Mouse (Mus musculus) lung, adult 10 weeks (tissue): Measurements from ENCODE around the gene Nr1i3. TPM values are rescaled to one million over a fixed set of nuclear protein-coding genes. Genes with fewer than 3 reads are reported as not detected.

Source experiments
- polyA plus RNA-seq: library from polyadenylated mRNA; stranded (reverse); fragments of 350-450 nt; fragmentation: Illumina TruSeq; extraction: RNeasy Lipid Tissue Mini Kit (QIAGEN cat#74804); gene quantifications from one replicate; pipeline ENCODE4 v1.2.3, GENCODE M21; 2014; ENCODE audit warnings: low read depth, low replicate concordance; ENCODE audit not compliant: insufficient read depth

The Nr1i3 gene
- 0.08 TPM for polyA plus RNA-seq

GRCm38 (mm10) chr1:171213801-171214496 is at the start of gene Nr1i3:
Nr1i3 (plus strand) TSS chr1:171213970.

GRCm38 (mm10) chr1:171195887-171196397 is 17.8 kb upstream of the Nr1i3 start, which contains the start of gene Pcp4l1:
Pcp4l1 (minus strand) TSS chr1:171196268.

GRCm38 (mm10) chr1:171222238-171223155 is 8.7 kb downstream of the Nr1i3 start, which contains the start of gene Tomm40l:
Tomm40l (minus strand) TSS chr1:171222514.

GRCm38 (mm10) chr1:171224857-171225256 is 11.1 kb downstream of the Nr1i3 start, which contains the start of gene Apoa2:
Apoa2 (plus strand) TSS chr1:171225054.

GRCm38 (mm10) chr1:171234126-171234525 is 20.4 kb downstream of the Nr1i3 start, which contains the start of gene Fcer1g:
Fcer1g (minus strand) TSS chr1:171234365.

GRCm38 (mm10) chr1:171249913-171250600 is 36.3 kb downstream of the Nr1i3 start, which contains the start of gene Adamts4:
Adamts4 (plus strand) TSS chr1:171250421.

GRCm38 (mm10) chr1:171250680-171251593 is 37.2 kb downstream of the Nr1i3 start, which contains the start of gene Ndufs2:
Ndufs2 (minus strand) TSS chr1:171251388.

GRCm38 (mm10) chr1:171269848-171270572 is 56.2 kb downstream of the Nr1i3 start, which contains the start of gene B4galt3:
B4galt3 (plus strand) TSS chr1:171270328.

Other genes with a start within 250 kb of the Nr1i3 start
- gene Fcgr2b, start 237.4 kb upstream of the Nr1i3 start, polyA plus RNA-seq: 25.8 TPM
- gene Fcgr4, start 195.1 kb upstream of the Nr1i3 start, polyA plus RNA-seq: 11.0 TPM
- gene Fcgr3, start 149.0 kb upstream of the Nr1i3 start, polyA plus RNA-seq: 45.4 TPM
- 47.9 TPM for gene Cfap126, start 100.1 kb upstream of the Nr1i3 start, polyA plus RNA-seq
- 105 TPM for gene Sdhc, start 63.4 kb upstream of the Nr1i3 start, polyA plus RNA-seq
- 6.1 TPM for gene Mpz, start 63.3 kb upstream of the Nr1i3 start, polyA plus RNA-seq
- gene Pcp4l1, start 17.7 kb upstream of the Nr1i3 start, polyA plus RNA-seq: 93.6 TPM
- 41.1 TPM for gene Tomm40l, start 8.5 kb downstream of the Nr1i3 start, polyA plus RNA-seq
- 2.2 TPM for gene Apoa2, start 11.1 kb downstream of the Nr1i3 start, polyA plus RNA-seq
- gene Fcer1g, start 20.4 kb downstream of the Nr1i3 start, polyA plus RNA-seq: 156 TPM
- gene Adamts4, start 36.5 kb downstream of the Nr1i3 start, polyA plus RNA-seq: 0.31 TPM
- gene Ndufs2, start 37.4 kb downstream of the Nr1i3 start, polyA plus RNA-seq: 133 TPM
- 23.0 TPM for gene B4galt3, start 56.4 kb downstream of the Nr1i3 start, polyA plus RNA-seq
- 20.3 TPM for gene Ppox, start 67.2 kb downstream of the Nr1i3 start, polyA plus RNA-seq
- gene Usp21, start 74.0 kb downstream of the Nr1i3 start, polyA plus RNA-seq: 24.7 TPM
- 102 TPM for gene Ufc1, start 81.1 kb downstream of the Nr1i3 start, polyA plus RNA-seq
- 26.5 TPM for gene Dedd, start 115.2 kb downstream of the Nr1i3 start, polyA plus RNA-seq
- gene Nit1, start 131.7 kb downstream of the Nr1i3 start, polyA plus RNA-seq: 33.3 TPM
- 79.6 TPM for gene Pfdn2, start 131.7 kb downstream of the Nr1i3 start, polyA plus RNA-seq
- gene Klhdc9, start 146.8 kb downstream of the Nr1i3 start, polyA plus RNA-seq: 1.1 TPM
- 6.3 TPM for gene Nectin4, start 156.1 kb downstream of the Nr1i3 start, polyA plus RNA-seq
- gene Arhgap30, start 175.0 kb downstream of the Nr1i3 start, polyA plus RNA-seq: 9.8 TPM
- 86.9 TPM for gene Usf1, start 197.3 kb downstream of the Nr1i3 start, polyA plus RNA-seq
- gene Tstd1, start 204.9 kb downstream of the Nr1i3 start, polyA plus RNA-seq: 19.4 TPM
- gene F11r, start 223.6 kb downstream of the Nr1i3 start, polyA plus RNA-seq: 120 TPM